Mouse (Mus musculus): ENCODE measurements around the gene Tada2b.
A peak's percentile ranks its signal among the peaks of the same experiment; 100 is the strongest.

Tada2b gene

DNA sequence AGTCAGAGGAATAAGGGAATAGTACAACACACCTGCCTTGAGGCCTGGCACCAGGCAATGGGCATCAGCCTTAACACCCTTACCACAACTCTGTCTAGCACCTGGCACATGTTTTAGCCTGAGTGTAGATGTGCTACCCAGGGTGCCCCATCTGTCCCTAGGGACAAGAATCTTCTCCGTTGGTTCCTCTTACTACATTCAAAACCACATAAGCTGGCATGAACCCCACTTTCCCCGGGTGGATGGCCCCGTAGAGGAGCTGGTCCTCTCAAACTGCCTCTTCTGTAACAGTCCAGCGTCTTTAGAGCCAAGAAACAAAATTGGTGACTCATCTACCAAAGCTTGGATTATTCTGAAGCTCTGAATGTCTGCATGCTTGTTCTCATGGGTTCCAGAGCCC lies 3.7 kb downstream of the Tada2b start:
- DNase-seq (ENCODE audit: extremely low spot score, low spot score) = no peak

DNA sequence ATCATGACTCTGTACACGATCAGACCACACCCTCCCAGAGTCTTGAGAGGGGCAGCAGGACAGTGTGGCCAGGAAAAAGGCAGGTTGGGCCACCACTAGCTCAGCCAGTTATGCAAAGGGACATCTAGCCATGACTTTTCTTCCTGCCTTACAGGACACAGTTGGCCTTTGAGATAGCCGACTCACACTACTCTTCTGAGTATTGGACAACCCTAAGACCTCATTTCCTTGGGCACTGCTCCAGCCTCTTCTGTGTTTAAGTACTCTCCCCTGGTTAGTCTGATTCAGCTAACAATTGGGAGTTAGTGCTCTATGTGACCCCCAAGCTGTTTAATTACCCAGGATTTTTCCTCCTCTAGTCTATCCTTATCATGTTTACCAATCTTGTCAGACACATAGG lies 4.3 kb downstream of the Tada2b start:
- DNase-seq (ENCODE audit: extremely low spot score, low spot score) = no peak

- no peak for DNase-seq (ENCODE audit: extremely low spot score, low spot score)
Measured at GRCm38 (mm10) chr5:36478540-36479420, 5.3 kb downstream of the Tada2b start.

DNA sequence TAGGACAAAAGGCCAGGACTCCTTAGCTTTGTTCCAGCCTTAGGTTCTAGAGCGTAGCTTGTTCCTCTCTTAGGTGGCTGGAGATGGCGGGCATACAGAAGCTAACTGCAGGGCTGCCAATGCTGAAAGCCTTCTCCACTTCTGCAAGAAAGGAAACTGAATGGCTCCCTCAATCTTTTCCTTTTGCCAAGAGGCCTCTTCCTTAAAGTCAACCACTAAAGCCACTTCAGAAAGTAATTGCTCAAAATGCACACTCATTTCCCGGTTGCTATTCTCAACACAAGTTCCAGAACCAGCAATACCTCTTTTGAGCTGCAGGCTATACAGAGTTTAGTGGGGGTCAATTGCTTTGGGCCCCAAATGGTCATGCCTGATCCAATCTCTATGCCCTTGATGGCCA lies 6.6 kb downstream of the Tada2b start:
- no peak for DNase-seq (ENCODE audit: extremely low spot score, low spot score)

GRCm38 (mm10) chr5:36474283-36474682 lies 9.8 kb downstream of the Tada2b start:
- DNase-seq (ENCODE audit: extremely low spot score, low spot score) = peak; percentile 67

DNA sequence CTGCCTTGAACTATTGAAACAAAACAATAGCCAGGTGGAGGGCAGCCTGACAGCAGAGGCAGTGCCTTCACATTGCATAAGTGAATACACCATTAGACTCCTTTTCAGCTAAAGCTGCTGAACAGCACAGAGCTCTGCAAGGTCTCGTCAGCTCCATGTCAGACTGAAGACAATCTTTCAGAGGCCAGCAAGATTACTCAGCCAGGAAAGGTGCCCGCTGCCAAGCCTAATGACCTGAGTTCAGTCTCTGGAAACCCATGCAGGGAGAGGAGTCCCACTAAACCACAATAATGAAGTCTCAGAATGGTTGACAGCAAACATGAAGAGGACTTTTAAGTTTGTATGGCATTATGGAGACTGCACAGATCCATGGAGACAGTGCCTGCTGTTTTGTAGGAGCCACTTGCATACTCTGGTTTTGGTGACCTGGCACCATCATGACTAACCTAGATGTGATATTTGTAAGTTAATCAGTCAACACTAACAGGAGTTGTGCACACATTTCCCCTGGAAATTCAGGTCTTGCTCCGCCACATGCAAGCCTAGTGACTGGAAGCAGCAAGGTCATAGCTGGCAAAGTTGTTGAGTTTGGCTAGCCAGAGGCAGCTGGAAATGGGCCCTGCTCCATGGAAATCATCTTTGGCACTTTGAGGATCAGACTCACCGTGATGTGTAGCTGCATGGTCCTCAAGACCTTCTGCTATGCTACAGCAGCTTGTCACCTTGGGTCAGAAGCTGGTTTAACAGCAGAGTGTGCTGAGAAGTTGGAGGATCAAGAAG lies 11.0 kb downstream of the Tada2b start:
- DNase-seq (ENCODE audit: extremely low spot score, low spot score) = no peak

- no peak for DNase-seq (ENCODE audit: extremely low spot score, low spot score)
Measured at GRCm38 (mm10) chr5:36471206-36471605, 12.9 kb downstream of the Tada2b start.

DNA sequence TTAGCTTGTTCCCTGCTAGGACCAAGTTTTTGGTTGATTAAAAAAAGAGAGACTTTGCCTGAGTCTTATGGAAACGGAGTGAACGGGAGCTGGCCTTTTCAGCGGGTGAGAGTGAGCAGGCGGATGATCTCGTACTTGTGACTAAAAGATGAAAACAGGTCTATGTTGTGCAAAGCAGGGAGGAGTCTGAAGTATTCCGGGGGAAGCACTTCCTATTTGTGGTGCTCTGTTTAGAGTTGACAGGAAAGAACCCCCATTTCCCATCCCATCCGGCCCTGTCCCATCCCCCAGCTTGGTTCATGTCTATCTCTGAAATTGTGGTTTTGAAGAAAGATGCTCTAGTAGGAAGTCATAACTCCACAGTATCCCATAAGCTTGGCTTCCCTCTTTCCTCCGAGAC lies 18.2 kb downstream of the Tada2b start:
- DNase-seq (ENCODE audit: extremely low spot score, low spot score) = no peak

GRCm38 (mm10) chr5:36464709-36465661 lies 19.1 kb downstream of the Tada2b start, which contains the start of gene Grpel1:
TSS of gene Grpel1 (plus strand) at chr5:36464998.
- peak; percentile 94 for DNase-seq (ENCODE audit: extremely low spot score, low spot score)

DNA sequence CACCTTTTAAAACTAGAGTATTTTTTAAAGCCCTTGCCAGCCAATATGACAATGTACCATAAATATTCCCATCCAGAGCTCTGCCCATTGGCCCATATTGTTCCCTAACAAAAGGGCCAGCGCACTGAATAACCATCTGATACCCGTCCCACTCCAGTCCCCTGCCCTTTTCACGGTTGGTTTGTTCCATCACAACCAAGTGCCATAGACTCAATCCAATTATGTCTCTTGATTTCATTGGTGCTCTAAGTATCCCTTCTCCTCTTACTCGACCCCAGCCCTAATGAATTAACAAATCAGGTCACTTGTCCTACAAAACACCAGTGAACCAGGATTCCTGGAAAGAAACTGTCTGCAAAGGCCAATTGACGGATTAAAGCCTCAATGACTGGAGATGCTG lies 20.7 kb downstream of the Tada2b start:
- no peak for DNase-seq (ENCODE audit: extremely low spot score, low spot score)

- peak; percentile 77 for DNase-seq (ENCODE audit: extremely low spot score, low spot score)
Measured at GRCm38 (mm10) chr5:36462810-36463209, 21.3 kb downstream of the Tada2b start.

DNA sequence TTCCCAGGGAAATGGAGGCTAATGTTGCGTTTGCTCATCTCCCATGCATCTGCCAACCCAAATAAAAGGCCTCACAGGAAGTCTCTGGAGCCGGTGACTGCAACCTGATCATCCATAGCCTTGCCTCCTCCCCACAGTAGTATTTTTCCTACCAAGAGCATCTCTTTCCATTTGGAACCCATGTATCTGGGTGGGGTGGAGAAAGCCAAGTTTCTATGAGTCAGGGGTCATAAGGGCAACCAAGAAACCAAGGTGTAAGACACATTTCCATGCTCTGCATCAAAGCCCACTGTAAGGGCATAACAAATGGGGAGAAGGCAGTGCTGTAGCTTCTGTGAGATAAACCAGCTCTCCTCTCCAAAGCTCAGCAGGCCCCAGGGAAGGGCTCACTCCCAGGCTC lies 22.9 kb downstream of the Tada2b start:
- no peak for DNase-seq (ENCODE audit: extremely low spot score, low spot score)

DNA sequence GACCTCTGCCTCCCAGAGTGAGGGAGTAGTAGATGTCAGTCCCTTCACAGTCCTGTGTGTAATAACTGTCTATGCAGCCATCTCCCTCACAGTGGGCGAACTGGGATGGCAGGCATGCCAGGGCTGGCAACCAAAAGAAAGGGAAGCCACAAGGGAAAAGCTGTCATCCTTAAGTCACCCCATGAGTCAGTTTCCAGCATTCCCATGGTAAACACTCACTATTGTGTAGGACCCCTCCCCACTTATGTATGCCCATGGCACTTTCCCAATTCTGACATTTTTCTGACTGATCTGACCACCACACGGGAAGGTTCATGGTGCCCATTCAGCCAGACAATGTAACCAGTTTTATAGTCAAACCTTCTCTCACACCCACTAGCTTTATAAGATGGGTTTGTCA lies 23.4 kb downstream of the Tada2b start:
- DNase-seq (ENCODE audit: extremely low spot score, low spot score) = no peak

DNA sequence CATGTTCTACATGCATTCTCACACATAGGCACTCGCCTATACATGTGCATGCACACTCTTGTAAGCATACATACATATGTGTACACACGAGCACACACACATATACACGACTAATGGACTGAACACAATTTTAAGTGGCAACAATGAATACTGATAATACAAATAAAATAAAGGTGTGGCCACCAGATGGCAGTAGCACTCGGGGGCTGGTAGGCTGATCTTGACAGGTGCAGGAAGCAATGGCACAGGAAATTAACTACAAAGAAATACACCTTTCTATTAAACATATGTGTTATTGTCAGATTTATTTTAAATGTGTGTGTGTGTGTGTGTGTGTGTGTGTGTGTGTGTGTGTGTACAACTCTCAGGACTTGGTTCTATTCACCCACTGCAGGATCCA lies 25.2 kb downstream of the Tada2b start:
- DNase-seq (ENCODE audit: extremely low spot score, low spot score) = peak; percentile 33

DNA sequence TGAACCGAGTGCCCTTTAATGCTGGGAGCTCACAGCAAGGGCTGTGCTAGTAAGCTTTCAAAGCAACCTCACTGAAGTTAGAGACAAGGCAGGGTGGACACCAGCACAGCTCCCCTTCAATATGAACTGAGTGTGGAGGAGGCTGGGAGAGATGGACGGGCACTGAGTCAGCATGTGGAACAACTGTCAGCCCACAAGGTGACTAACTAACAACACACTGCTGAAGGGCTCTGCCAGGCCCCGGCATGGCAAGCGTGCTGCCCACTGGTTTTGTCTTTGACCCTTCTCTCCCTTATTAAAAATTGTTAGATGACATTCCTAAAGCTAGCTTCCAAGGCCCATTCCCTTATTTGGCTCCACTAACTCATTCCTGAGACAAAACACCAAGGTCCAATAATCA lies 26.4 kb downstream of the Tada2b start:
- DNase-seq (ENCODE audit: extremely low spot score, low spot score) = no peak

DNA sequence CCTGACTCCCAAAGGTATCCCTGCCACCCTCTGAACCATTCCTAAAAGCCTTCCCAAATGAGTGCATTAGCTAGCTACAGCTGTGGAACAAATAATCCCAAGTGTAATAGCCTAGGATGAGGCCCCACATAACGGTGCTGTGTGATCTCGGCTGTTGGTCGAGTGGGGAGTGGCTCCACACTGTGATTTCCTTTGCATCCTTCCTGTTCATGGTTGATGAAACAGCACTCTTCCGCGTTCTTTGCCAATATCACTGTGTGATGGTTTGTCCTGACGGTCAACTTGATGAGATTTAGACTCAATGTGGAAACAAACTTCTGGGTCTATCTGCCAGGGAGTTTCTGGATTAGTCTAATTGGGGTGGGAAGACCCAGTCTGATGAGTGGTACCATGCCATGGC lies 31.3 kb downstream of the Tada2b start:
- DNase-seq (ENCODE audit: extremely low spot score, low spot score) = no peak

DNA sequence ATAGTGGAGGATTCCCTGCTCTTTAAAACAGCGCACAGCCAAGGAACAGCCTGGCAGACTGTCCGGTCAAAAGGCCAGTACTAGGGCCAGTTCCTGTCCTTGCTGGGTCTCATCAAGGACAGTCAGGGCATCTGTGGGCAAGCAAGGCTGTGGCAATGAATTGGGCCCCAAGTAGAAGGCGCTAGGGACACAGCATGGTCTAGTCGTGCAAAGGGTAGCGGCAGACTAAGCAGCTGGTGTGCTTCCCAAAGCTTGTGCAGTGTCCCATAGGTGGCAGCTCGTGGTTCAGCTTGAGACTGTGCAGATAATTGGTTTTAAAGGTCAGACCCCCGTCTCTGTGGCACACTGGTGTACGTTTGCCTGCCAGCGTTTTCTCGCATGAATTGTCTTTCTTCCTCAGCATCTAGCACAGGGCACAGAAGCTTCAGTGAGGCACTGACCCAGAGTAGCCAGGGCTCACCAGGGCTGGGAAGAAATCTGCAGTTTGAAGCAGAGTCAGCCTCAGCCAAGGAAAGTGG lies 32.2 kb downstream of the Tada2b start:
- no peak for DNase-seq (ENCODE audit: extremely low spot score, low spot score)

- no peak for DNase-seq (ENCODE audit: extremely low spot score, low spot score)
Measured at GRCm38 (mm10) chr5:36451119-36451518, 33.0 kb downstream of the Tada2b start.

- DNase-seq (ENCODE audit: extremely low spot score, low spot score) = no peak
Measured at GRCm38 (mm10) chr5:36449710-36450358, 34.3 kb downstream of the Tada2b start.

GRCm38 (mm10) chr5:36447872-36448271 lies 36.2 kb downstream of the Tada2b start:
- no peak for DNase-seq (ENCODE audit: extremely low spot score, low spot score)
